Mouse (Mus musculus) brain, adult 2 months (tissue): Measurements from ENCODE around the gene Tmem185b.

ENCODE experiments used
- DNase-seq: peaks from one replicate; pipeline ENCODE4 v3.0.0; 2011; ENCODE audit warnings: low read depth, low spot score

Gene Tmem185b

GRCm38 (mm10) chr1:119525689-119526591 is at the start of gene Tmem185b:
TSS of gene Tmem185b (plus strand) at chr1:119526160.
- DNase-seq, result peak; percentile 90

GRCm38 (mm10) chr1:119476905-119477353 is 49.0 kb upstream of the Tmem185b start:
- DNase-seq, result no peak

GRCm38 (mm10) chr1:119479641-119480040 is 46.3 kb upstream of the Tmem185b start:
- no peak for DNase-seq

GRCm38 (mm10) chr1:119480678-119481077 is 45.3 kb upstream of the Tmem185b start:
- no peak for DNase-seq

- no peak for DNase-seq
These were observed 44.6 kb upstream of the Tmem185b start for GRCm38 (mm10) chr1:119481205-119481932.

- peak; percentile 47 for DNase-seq
These were observed 43.1 kb upstream of the Tmem185b start for GRCm38 (mm10) chr1:119482891-119483290.

GRCm38 (mm10) chr1:119484457-119484856 is 41.5 kb upstream of the Tmem185b start:
- peak; percentile 53 for DNase-seq

- DNase-seq, result no peak
These were observed 40.1 kb upstream of the Tmem185b start for GRCm38 (mm10) chr1:119485825-119486224.

- DNase-seq, result no peak
These were observed 37.9 kb upstream of the Tmem185b start for GRCm38 (mm10) chr1:119487917-119488590.

- DNase-seq, result no peak
These were observed 35.2 kb upstream of the Tmem185b start for GRCm38 (mm10) chr1:119490765-119491164.

- peak; percentile 44 for DNase-seq
These were observed 33.9 kb upstream of the Tmem185b start for GRCm38 (mm10) chr1:119492097-119492496.

- no peak for DNase-seq
These were observed 33.5 kb upstream of the Tmem185b start for GRCm38 (mm10) chr1:119492505-119492904.

GRCm38 (mm10) chr1:119494024-119494711 is 31.8 kb upstream of the Tmem185b start:
- DNase-seq, result no peak

GRCm38 (mm10) chr1:119494712-119495395 is 31.1 kb upstream of the Tmem185b start:
- DNase-seq, result peak; percentile 77

GRCm38 (mm10) chr1:119495396-119495775 is 30.6 kb upstream of the Tmem185b start:
- peak; percentile 75 for DNase-seq

- no peak for DNase-seq
These were observed 28.5 kb upstream of the Tmem185b start for GRCm38 (mm10) chr1:119497346-119498004.

GRCm38 (mm10) chr1:119498536-119499231 is 27.3 kb upstream of the Tmem185b start:
- DNase-seq, result no peak

- no peak for DNase-seq
These were observed 26.5 kb upstream of the Tmem185b start for GRCm38 (mm10) chr1:119499456-119499855.

- DNase-seq, result peak; percentile 35
These were observed 24.1 kb upstream of the Tmem185b start for GRCm38 (mm10) chr1:119501881-119502280.

- no peak for DNase-seq
These were observed 23.2 kb upstream of the Tmem185b start for GRCm38 (mm10) chr1:119502729-119503128.
